Mouse (Mus musculus) mammary gland, adult 2 months (tissue): Measurements from ENCODE around the gene Phc2. TPM values are rescaled to one million over a fixed set of nuclear protein-coding genes. Genes with fewer than 3 reads are reported as not detected.

Experiments
- polyA plus RNA-seq: library from polyadenylated mRNA; depleted of rRNA; stranded (reverse); fragments of >200 nt; gene quantifications from 2 replicates; pipeline ENCODE4 v1.2.3, GENCODE M21; 2012; ENCODE audit warnings: low replicate concordance; rRNA removed

The Phc2 gene
- 68.4 and 102 TPM in 2 replicates for polyA plus RNA-seq

GRCm38 (mm10) chr4:128654505-128655381, at the start of gene Phc2:
TSS of gene Phc2 (plus strand) at chr4:128654702.

GRCm38 (mm10) chr4:128609925-128610402, 44.5 kb upstream of the Phc2 start, which contains the start of gene Zscan20:
TSS of gene Zscan20 (minus strand) at chr4:128610098.

GRCm38 (mm10) chr4:128618246-128618911, 36.1 kb upstream of the Phc2 start, which contains the start of gene Tlr12:
TSS of gene Tlr12 (minus strand) at chr4:128618619.

GRCm38 (mm10) chr4:128755064-128755463, 100.6 kb downstream of the Phc2 start, which contains the start of gene A3galt2:
TSS of gene A3galt2 (plus strand) at chr4:128755364.

Other genes starting within 250 kb of the Phc2 start
- 3.0 and 3.7 TPM in 2 replicates for gene Zscan20, start 44.6 kb upstream of the Phc2 start, polyA plus RNA-seq
- gene Tlr12, start 36.1 kb upstream of the Phc2 start, polyA plus RNA-seq = 3.1 and 4.7 TPM in 2 replicates
- gene A3galt2, start 100.7 kb downstream of the Phc2 start, polyA plus RNA-seq = 0.61 and 0.69 TPM in 2 replicates
- gene Zfp362, start 151.3 kb downstream of the Phc2 start, polyA plus RNA-seq = 28.7 and 64.3 TPM in 2 replicates
- 6.1 and 13.2 TPM in 2 replicates for gene Trim62, start 228.9 kb downstream of the Phc2 start, polyA plus RNA-seq